Mouse (Mus musculus): ENCODE results near the gene Selenos. TPM values are rescaled to one million over a fixed set of nuclear protein-coding genes. Genes with fewer than 3 reads are reported as not detected.
A peak's percentile ranks its signal among the peaks of the same experiment; 100 is the strongest.

Gene Selenos
- 92.1 and 101 TPM in 2 replicates for polyA plus RNA-seq (2014; fragmentation: Nextera tagmentation; extraction: Ambion mirVana)

GRCm38 (mm10) chr7:66079364-66080230 is at the start of gene Selenos:
TSS of gene Selenos (plus strand) at chr7:66079649.
- H3K36me3 ChIP-seq (ENCODE audit: control insufficient read depth, insufficient read depth, low read length): peaks cover 49% of the 10 kb centered on the region
- under 1% methylated on average over 65 of the region's 65 CpGs for WGBS

GRCm38 (mm10) chr7:66036809-66037208 is 42.6 kb upstream of the Selenos start:
- Histone ChIP-seq H3K4me1 (ENCODE audit: control insufficient read depth, insufficient read depth, low read length) (peaks cover 7% of the 10 kb centered on the region; the same call in 1 of the 2 replicates), H3K9ac (replicated peaks; ENCODE audit: low read depth, low read length) (no peak overlapping the region), H3K36me3 (ENCODE audit: control insufficient read depth, insufficient read depth, low read length) (no peaks in the 10 kb centered on the region), H3K9me3 (ENCODE audit: control insufficient read depth, low read depth, low read length) (no peaks in the 10 kb centered on the region), H3K27ac (ENCODE audit: low read length) (no peak overlapping the region), H3K4me2 (replicated peaks; ENCODE audit: low read depth, low read length) (no peak overlapping the region), H3K4me3 (ENCODE audit: low read depth, low read length) (no peak overlapping the region), H3K27me3 (ENCODE audit: control insufficient read depth, insufficient read depth, low read length) (no peaks in the 10 kb centered on the region)
- no peak for ATAC-seq (ENCODE audit: insufficient number of reproducible peaks, insufficient read depth, low FRiP score, low read depth)
- 41% methylated on average over 8 of the region's 8 CpGs for WGBS

More at GRCm38 (mm10) chr7:66079364-66080230, at the start of gene Selenos:
- peak within 1 kb of the TSS; percentile 59 for H3K4me2 ChIP-seq (replicated peaks; ENCODE audit: low read depth, low read length)
- no peaks in the 10 kb centered on the region for H3K9me3 ChIP-seq (ENCODE audit: control insufficient read depth, low read depth, low read length)
- peak within 1 kb of the TSS; percentile 82 for H3K4me3 ChIP-seq (ENCODE audit: low read depth, low read length)
- ATAC-seq (ENCODE audit: insufficient number of reproducible peaks, insufficient read depth, low FRiP score, low read depth): peak; percentile 99
- peak within 1 kb of the TSS; percentile 77 for H3K9ac ChIP-seq (replicated peaks; ENCODE audit: low read depth, low read length)
- peak within 1 kb of the TSS; percentile 62; the same call in 1 of the 2 replicates for H3K27ac ChIP-seq (ENCODE audit: low read length)
- no peaks in the 10 kb centered on the region for H3K27me3 ChIP-seq (ENCODE audit: control insufficient read depth, insufficient read depth, low read length)
- H3K4me1 ChIP-seq (ENCODE audit: control insufficient read depth, insufficient read depth, low read length): peaks cover 6% of the 10 kb centered on the region; the same call in 1 of the 2 replicates

GRCm38 (mm10) chr7:66038261-66038660 is 41.2 kb upstream of the Selenos start:
- WGBS: 68% methylated on average over 3 of the region's 3 CpGs
- no peaks in the 10 kb centered on the region for H3K9me3 ChIP-seq (ENCODE audit: control insufficient read depth, low read depth, low read length)

GRCm38 (mm10) chr7:66038730-66039129 is 40.7 kb upstream of the Selenos start:
- Histone ChIP-seq H3K4me2 (replicated peaks; ENCODE audit: low read depth, low read length) (no peak overlapping the region), H3K9ac (replicated peaks; ENCODE audit: low read depth, low read length) (no peak overlapping the region), H3K9me3 (ENCODE audit: control insufficient read depth, low read depth, low read length) (no peaks in the 10 kb centered on the region), H3K4me3 (ENCODE audit: low read depth, low read length) (no peak overlapping the region), H3K27ac (ENCODE audit: low read length) (no peak overlapping the region), H3K36me3 (ENCODE audit: control insufficient read depth, insufficient read depth, low read length) (no peaks in the 10 kb centered on the region), H3K27me3 (ENCODE audit: control insufficient read depth, insufficient read depth, low read length) (no peaks in the 10 kb centered on the region), H3K4me1 (ENCODE audit: control insufficient read depth, insufficient read depth, low read length) (peaks cover 7% of the 10 kb centered on the region; the same call in 1 of the 2 replicates)
- 84% methylated on average over 11 of the region's 11 CpGs for WGBS
- ATAC-seq (ENCODE audit: insufficient number of reproducible peaks, insufficient read depth, low FRiP score, low read depth): no peak

More at GRCm38 (mm10) chr7:66038261-66038660, 41.2 kb upstream of the Selenos start:
- Histone ChIP-seq H3K27me3 (ENCODE audit: control insufficient read depth, insufficient read depth, low read length) (no peaks in the 10 kb centered on the region), H3K4me1 (ENCODE audit: control insufficient read depth, insufficient read depth, low read length) (peaks cover 7% of the 10 kb centered on the region; the same call in 1 of the 2 replicates), H3K27ac (ENCODE audit: low read length) (no peak overlapping the region), H3K4me2 (replicated peaks; ENCODE audit: low read depth, low read length) (no peak overlapping the region), H3K4me3 (ENCODE audit: low read depth, low read length) (no peak overlapping the region), H3K9ac (replicated peaks; ENCODE audit: low read depth, low read length) (no peak overlapping the region), H3K36me3 (ENCODE audit: control insufficient read depth, insufficient read depth, low read length) (no peaks in the 10 kb centered on the region)
- no peak for ATAC-seq (ENCODE audit: insufficient number of reproducible peaks, insufficient read depth, low FRiP score, low read depth)

GRCm38 (mm10) chr7:66040026-66040814 is 39.2 kb upstream of the Selenos start:
- WGBS: 74% methylated on average over 18 of the region's 18 CpGs
- Histone ChIP-seq H3K4me2 (replicated peaks; ENCODE audit: low read depth, low read length) (no peak overlapping the region), H3K27me3 (ENCODE audit: control insufficient read depth, insufficient read depth, low read length) (no peaks in the 10 kb centered on the region), H3K4me3 (ENCODE audit: low read depth, low read length) (no peak overlapping the region), H3K4me1 (ENCODE audit: control insufficient read depth, insufficient read depth, low read length) (peaks cover 10% of the 10 kb centered on the region; the same call in 1 of the 2 replicates), H3K9ac (replicated peaks; ENCODE audit: low read depth, low read length) (no peak overlapping the region), H3K9me3 (ENCODE audit: control insufficient read depth, low read depth, low read length) (no peaks in the 10 kb centered on the region), H3K36me3 (ENCODE audit: control insufficient read depth, insufficient read depth, low read length) (no peaks in the 10 kb centered on the region), H3K27ac (ENCODE audit: low read length) (no peak overlapping the region)
- no peak for ATAC-seq (ENCODE audit: insufficient number of reproducible peaks, insufficient read depth, low FRiP score, low read depth)

- Histone ChIP-seq H3K27me3 (ENCODE audit: control insufficient read depth, insufficient read depth, low read length) (no peaks in the 10 kb centered on the region), H3K4me2 (replicated peaks; ENCODE audit: low read depth, low read length) (no peak within 1 kb of the TSS), H3K9me3 (ENCODE audit: control insufficient read depth, low read depth, low read length) (no peaks in the 10 kb centered on the region), H3K9ac (replicated peaks; ENCODE audit: low read depth, low read length) (no peak within 1 kb of the TSS), H3K4me1 (ENCODE audit: control insufficient read depth, insufficient read depth, low read length) (0 out of 2 replicates have a peak, but pooled peaks cover 4% of the 10 kb centered on the region), H3K36me3 (ENCODE audit: control insufficient read depth, insufficient read depth, low read length) (no peaks in the 10 kb centered on the region), H3K27ac (ENCODE audit: low read length) (no peak within 1 kb of the TSS), H3K4me3 (ENCODE audit: low read depth, low read length) (no peak within 1 kb of the TSS)
- ATAC-seq (ENCODE audit: insufficient number of reproducible peaks, insufficient read depth, low FRiP score, low read depth): no peak
- WGBS: 60% methylated on average over 10 of the region's 10 CpGs
Observed at GRCm38 (mm10) chr7:66043552-66044459, 35.6 kb upstream of the Selenos start, which contains the start of gene Gm45213. TSS of gene Gm45213 (plus strand) at chr7:66043602.

- WGBS: 61% methylated on average over 9 of the region's 9 CpGs
- ATAC-seq (ENCODE audit: insufficient number of reproducible peaks, insufficient read depth, low FRiP score, low read depth): no peak
- Histone ChIP-seq H3K4me2 (replicated peaks; ENCODE audit: low read depth, low read length) (no peak overlapping the region), H3K9ac (replicated peaks; ENCODE audit: low read depth, low read length) (no peak overlapping the region), H3K9me3 (ENCODE audit: control insufficient read depth, low read depth, low read length) (no peaks in the 10 kb centered on the region), H3K27ac (ENCODE audit: low read length) (no peak overlapping the region), H3K4me3 (ENCODE audit: low read depth, low read length) (no peak overlapping the region), H3K4me1 (ENCODE audit: control insufficient read depth, insufficient read depth, low read length) (0 out of 2 replicates have a peak, but pooled peaks cover 4% of the 10 kb centered on the region), H3K36me3 (ENCODE audit: control insufficient read depth, insufficient read depth, low read length) (no peaks in the 10 kb centered on the region), H3K27me3 (ENCODE audit: control insufficient read depth, insufficient read depth, low read length) (no peaks in the 10 kb centered on the region)
Observed at GRCm38 (mm10) chr7:66044617-66045016, 34.8 kb upstream of the Selenos start.

Data from stomach, embryonic 14.5 days (tissue).